Mouse (Mus musculus): ENCODE measurements around the gene Sgsm2. TPM values are rescaled to one million over a fixed set of nuclear protein-coding genes. Genes with fewer than 3 reads are reported as not detected.

Gene Sgsm2
- total and polyA plus RNA-seq, 3 experiments = 5.1 to 8.3 (median 5.3) TPM

DNA sequence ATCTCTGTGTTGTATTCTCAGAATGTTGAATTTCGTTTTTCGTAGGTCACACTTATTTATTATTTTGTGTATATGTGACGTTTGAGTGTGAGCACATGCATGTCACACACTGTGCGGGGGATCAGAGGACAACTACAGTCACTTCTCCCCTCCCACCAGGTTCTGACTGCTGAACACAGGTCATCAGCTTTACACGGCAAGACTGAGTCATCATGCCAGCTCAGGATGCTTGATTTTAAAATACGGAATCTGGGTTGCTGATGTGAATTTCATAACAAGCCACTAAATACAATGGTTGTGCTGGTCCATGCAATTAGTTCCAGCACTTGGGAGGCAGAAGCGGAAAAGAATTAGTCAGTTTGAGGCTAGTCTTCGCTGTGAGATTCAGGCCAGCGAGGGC lies 15.9 kb downstream of the Sgsm2 start:
- no peak for DNase-seq
- H3K79me2 ChIP-seq (replicated peaks; ENCODE audit: control insufficient read depth, insufficient read depth, low read length) = no peaks in the 10 kb centered on the region
- H3K36me3 ChIP-seq (ENCODE audit: control insufficient read depth, insufficient read depth, low read length) = no peaks in the 10 kb centered on the region
- no peak overlapping the region for H3K9ac ChIP-seq (ENCODE audit: low read depth, low read length)
- intact Hi-C loops (cut with DNase I) = no loop called here
- no peak overlapping the region for H3K27ac ChIP-seq
- TF ChIP-seq CTCF (IDR thresholded peaks at IDR 0.05) (no peak), EP300 (IDR thresholded peaks at IDR 0.05; ENCODE audit: insufficient read depth, low read depth, low read length) (no peak), POLR2A (IDR thresholded peaks at IDR 0.05; ENCODE audit: insufficient read depth, low read depth, low read length) (no peak)
- H3K4me1 ChIP-seq (ENCODE audit: control insufficient read depth, insufficient read depth, low read length) = peaks cover 3% of the 10 kb centered on the region
- WGBS = 71% methylated on average over 9 of the region's 9 CpGs
- no peaks in the 10 kb centered on the region for H3K27me3 ChIP-seq (ENCODE audit: control insufficient read depth, insufficient read depth, low read length)
- H3K4me3 ChIP-seq = no peak overlapping the region

DNA sequence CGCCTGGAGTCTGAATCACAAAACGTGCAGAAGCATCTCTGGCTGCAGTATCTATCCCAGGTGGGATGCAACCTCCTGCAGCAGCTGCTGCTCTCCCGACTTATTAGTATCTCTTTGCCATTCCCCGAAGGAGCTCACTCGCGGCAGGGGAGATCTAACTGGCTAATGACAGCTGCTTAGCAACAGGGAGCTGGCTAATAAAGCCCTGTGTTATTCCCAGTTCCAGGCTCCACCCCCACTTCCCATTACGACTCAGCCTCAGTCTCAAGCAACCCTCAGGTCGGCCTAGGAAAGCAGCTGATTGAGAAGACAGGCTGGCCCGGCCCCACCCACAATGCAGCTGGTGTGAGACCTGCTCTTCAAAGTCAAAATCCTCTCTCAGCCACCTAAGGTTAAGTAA lies 20.1 kb downstream of the Sgsm2 start:
- Histone ChIP-seq H3K4me3 (no peak overlapping the region), H3K36me3 (ENCODE audit: control insufficient read depth, insufficient read depth, low read length) (no peaks in the 10 kb centered on the region), H3K9ac (ENCODE audit: low read depth, low read length) (no peak overlapping the region), H3K27me3 (ENCODE audit: control insufficient read depth, insufficient read depth, low read length) (no peaks in the 10 kb centered on the region), H3K79me2 (replicated peaks; ENCODE audit: control insufficient read depth, insufficient read depth, low read length) (no peaks in the 10 kb centered on the region), H3K4me1 (ENCODE audit: control insufficient read depth, insufficient read depth, low read length) (peaks cover 3% of the 10 kb centered on the region), H3K27ac (0 out of 2 replicates have a peak overlapping the region, but pooled peaks have one; percentile 26)
- TF ChIP-seq POLR2A (IDR thresholded peaks at IDR 0.05; ENCODE audit: insufficient read depth, low read depth, low read length) (no peak), EP300 (IDR thresholded peaks at IDR 0.05; ENCODE audit: insufficient read depth, low read depth, low read length) (no peak), CTCF (IDR thresholded peaks at IDR 0.05) (no peak)
- 10% methylated on average over 9 of the region's 9 CpGs for WGBS
- DNase-seq = peak; percentile 54 to 56
- intact Hi-C loops (cut with DNase I) = no loop called here

DNA sequence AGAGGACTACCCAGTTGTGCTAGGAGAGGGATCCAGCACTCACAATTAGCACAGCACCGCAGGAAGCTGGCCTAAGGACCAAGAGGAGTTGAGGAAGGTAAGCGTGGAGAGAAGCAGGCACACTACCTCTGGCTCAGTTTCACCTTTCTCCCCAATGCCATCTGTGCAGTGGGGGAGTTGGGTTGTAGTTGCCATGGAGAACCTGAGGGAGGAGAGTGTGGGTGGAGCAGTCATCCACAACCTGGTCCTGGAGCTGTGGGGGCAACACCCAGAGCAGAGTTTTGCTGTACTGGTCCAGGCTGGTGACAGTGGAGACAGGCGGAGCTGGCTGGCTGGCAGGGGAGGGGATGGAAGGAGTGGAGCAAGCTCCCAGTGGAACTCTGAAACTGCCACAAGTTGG lies 22.2 kb downstream of the Sgsm2 start:
- no peaks in the 10 kb centered on the region for H3K36me3 ChIP-seq (ENCODE audit: control insufficient read depth, insufficient read depth, low read length)
- H3K9ac ChIP-seq (ENCODE audit: low read depth, low read length) = no peak overlapping the region
- TF ChIP-seq POLR2A (IDR thresholded peaks at IDR 0.05; ENCODE audit: insufficient read depth, low read depth, low read length) (no peak), CTCF (IDR thresholded peaks at IDR 0.05) (no peak), EP300 (IDR thresholded peaks at IDR 0.05; ENCODE audit: insufficient read depth, low read depth, low read length) (no peak)
- WGBS = 82% methylated on average over 3 of the region's 3 CpGs
- H3K4me3 ChIP-seq = no peak overlapping the region
- H3K4me1 ChIP-seq (ENCODE audit: control insufficient read depth, insufficient read depth, low read length) = peaks cover 3% of the 10 kb centered on the region
- H3K27me3 ChIP-seq (ENCODE audit: control insufficient read depth, insufficient read depth, low read length) = no peaks in the 10 kb centered on the region
- H3K27ac ChIP-seq = no peak overlapping the region
- no peak for DNase-seq
- H3K79me2 ChIP-seq (replicated peaks; ENCODE audit: control insufficient read depth, insufficient read depth, low read length) = no peaks in the 10 kb centered on the region
- intact Hi-C loops (cut with DNase I) = no loop called here

GRCm38 (mm10) chr11:74870991-74871622 lies 25.8 kb downstream of the Sgsm2 start:
- no peaks in the 10 kb centered on the region for H3K36me3 ChIP-seq (ENCODE audit: control insufficient read depth, insufficient read depth, low read length)
- H3K27ac ChIP-seq = no peak overlapping the region
- no peak overlapping the region for H3K9ac ChIP-seq (ENCODE audit: low read depth, low read length)
- no peaks in the 10 kb centered on the region for H3K79me2 ChIP-seq (replicated peaks; ENCODE audit: control insufficient read depth, insufficient read depth, low read length)
- H3K27me3 ChIP-seq (ENCODE audit: control insufficient read depth, insufficient read depth, low read length) = no peaks in the 10 kb centered on the region
- H3K4me3 ChIP-seq = no peak overlapping the region
- intact Hi-C loops (cut with DNase I) = no loop called here
- peaks cover 6% of the 10 kb centered on the region for H3K4me1 ChIP-seq (ENCODE audit: control insufficient read depth, insufficient read depth, low read length)
- WGBS = 36% methylated on average over 12 of the region's 12 CpGs
- DNase-seq = no peak
- TF ChIP-seq CTCF (IDR thresholded peaks at IDR 0.05) = peak; percentile 43
- no peak for TF ChIP-seq POLR2A (IDR thresholded peaks at IDR 0.05; ENCODE audit: insufficient read depth, low read depth, low read length)

GRCm38 (mm10) chr11:74870544-74870943 lies 26.3 kb downstream of the Sgsm2 start:
- no peak overlapping the region for H3K27ac ChIP-seq

DNA sequence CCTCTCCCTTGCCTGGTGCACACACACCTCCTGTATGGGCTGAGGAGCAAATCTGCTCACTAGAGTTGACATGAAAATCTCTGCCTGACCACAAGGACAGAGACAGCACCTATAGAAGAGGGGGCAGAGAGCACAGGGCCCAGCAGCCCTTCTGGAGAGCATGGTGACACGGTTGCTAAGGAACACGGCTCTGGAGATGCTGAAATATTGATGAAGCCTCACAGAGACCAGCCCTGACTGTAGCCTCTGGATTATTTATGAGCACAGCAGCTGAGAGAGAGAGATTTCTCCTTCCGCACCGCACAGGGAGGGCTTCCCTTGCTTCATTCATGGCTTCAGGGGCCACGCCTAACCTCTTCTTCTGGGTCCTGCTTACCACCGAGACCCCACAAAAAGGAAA lies 27.3 kb downstream of the Sgsm2 start:
- intact Hi-C loops (cut with DNase I) = no loop called here
- H3K36me3 ChIP-seq (ENCODE audit: control insufficient read depth, insufficient read depth, low read length) = no peaks in the 10 kb centered on the region
- DNase-seq = no peak
- no peak overlapping the region for H3K27ac ChIP-seq
- WGBS = 90% methylated on average over 6 of the region's 6 CpGs
- H3K4me3 ChIP-seq = no peak overlapping the region
- no peak overlapping the region for H3K9ac ChIP-seq (ENCODE audit: low read depth, low read length)
- TF ChIP-seq CTCF (IDR thresholded peaks at IDR 0.05) (no peak), EP300 (IDR thresholded peaks at IDR 0.05; ENCODE audit: insufficient read depth, low read depth, low read length) (no peak), POLR2A (IDR thresholded peaks at IDR 0.05; ENCODE audit: insufficient read depth, low read depth, low read length) (no peak)
- H3K79me2 ChIP-seq (replicated peaks; ENCODE audit: control insufficient read depth, insufficient read depth, low read length) = no peaks in the 10 kb centered on the region
- H3K27me3 ChIP-seq (ENCODE audit: control insufficient read depth, insufficient read depth, low read length) = no peaks in the 10 kb centered on the region
- H3K4me1 ChIP-seq (ENCODE audit: control insufficient read depth, insufficient read depth, low read length) = peaks cover 6% of the 10 kb centered on the region

More at GRCm38 (mm10) chr11:74870544-74870943, 26.3 kb downstream of the Sgsm2 start:
- 44% methylated on average over 4 of the region's 4 CpGs for WGBS
- Histone ChIP-seq H3K9ac (ENCODE audit: low read depth, low read length) (no peak overlapping the region), H3K79me2 (replicated peaks; ENCODE audit: control insufficient read depth, insufficient read depth, low read length) (no peaks in the 10 kb centered on the region), H3K4me3 (no peak overlapping the region), H3K27me3 (ENCODE audit: control insufficient read depth, insufficient read depth, low read length) (no peaks in the 10 kb centered on the region), H3K36me3 (ENCODE audit: control insufficient read depth, insufficient read depth, low read length) (no peaks in the 10 kb centered on the region), H3K4me1 (ENCODE audit: control insufficient read depth, insufficient read depth, low read length) (peaks cover 6% of the 10 kb centered on the region)
- intact Hi-C loops (cut with DNase I) = no loop called here
- peak in 1 of 2 experiments; percentile 16 for DNase-seq
- no peak for TF ChIP-seq POLR2A (IDR thresholded peaks at IDR 0.05; ENCODE audit: insufficient read depth, low read depth, low read length)
- no peak for TF ChIP-seq CTCF (IDR thresholded peaks at IDR 0.05)
- TF ChIP-seq EP300 (IDR thresholded peaks at IDR 0.05; ENCODE audit: insufficient read depth, low read depth, low read length) = no peak
